Mouse (Mus musculus): ENCODE data around the gene Stc2. TPM values are rescaled to one million over a fixed set of nuclear protein-coding genes. Genes with fewer than 3 reads are reported as not detected.

Stc2 gene
- total RNA-seq (2015) = not detected in 2 replicates
- 0.04 and 0.07 TPM in 2 replicates for total RNA-seq (2017)

GRCm38 (mm10) chr11:31369648-31370286, at the start of gene Stc2:
Stc2 (minus strand) TSS chr11:31370074.
- ATAC-seq (ENCODE audit: poor library complexity, severe bottlenecking) = no peak

GRCm38 (mm10) chr11:31417071-31417470, 47.2 kb upstream of the Stc2 start:
- ATAC-seq (ENCODE audit: poor library complexity, severe bottlenecking) = no peak

GRCm38 (mm10) chr11:31412376-31412775, 42.5 kb upstream of the Stc2 start:
- ATAC-seq (ENCODE audit: poor library complexity, severe bottlenecking) = no peak

GRCm38 (mm10) chr11:31406736-31407135, 36.9 kb upstream of the Stc2 start:
- ATAC-seq (ENCODE audit: poor library complexity, severe bottlenecking) = no peak

GRCm38 (mm10) chr11:31403080-31403479, 33.2 kb upstream of the Stc2 start:
- no peak for ATAC-seq (ENCODE audit: poor library complexity, severe bottlenecking)

- no peak for ATAC-seq (ENCODE audit: poor library complexity, severe bottlenecking)
Measured at GRCm38 (mm10) chr11:31398604-31399003, 28.7 kb upstream of the Stc2 start.

- no peak for ATAC-seq (ENCODE audit: poor library complexity, severe bottlenecking)
Measured at GRCm38 (mm10) chr11:31396638-31397417, 27.0 kb upstream of the Stc2 start.

GRCm38 (mm10) chr11:31394026-31394425, 24.2 kb upstream of the Stc2 start:
- ATAC-seq (ENCODE audit: poor library complexity, severe bottlenecking) = no peak

GRCm38 (mm10) chr11:31392340-31392739, 22.5 kb upstream of the Stc2 start:
- ATAC-seq (ENCODE audit: poor library complexity, severe bottlenecking) = no peak

- no peak for ATAC-seq (ENCODE audit: poor library complexity, severe bottlenecking)
Measured at GRCm38 (mm10) chr11:31388890-31389289, 19.0 kb upstream of the Stc2 start.

GRCm38 (mm10) chr11:31387526-31387925, 17.7 kb upstream of the Stc2 start:
- no peak for ATAC-seq (ENCODE audit: poor library complexity, severe bottlenecking)

GRCm38 (mm10) chr11:31386571-31386970, 16.7 kb upstream of the Stc2 start:
- ATAC-seq (ENCODE audit: poor library complexity, severe bottlenecking) = no peak

GRCm38 (mm10) chr11:31383968-31384367, 14.1 kb upstream of the Stc2 start:
- no peak for ATAC-seq (ENCODE audit: poor library complexity, severe bottlenecking)

GRCm38 (mm10) chr11:31382145-31382544, 12.3 kb upstream of the Stc2 start:
- ATAC-seq (ENCODE audit: poor library complexity, severe bottlenecking) = no peak

GRCm38 (mm10) chr11:31373438-31373837, 3.6 kb upstream of the Stc2 start:
- peak; percentile 74 for ATAC-seq (ENCODE audit: poor library complexity, severe bottlenecking)

- ATAC-seq (ENCODE audit: poor library complexity, severe bottlenecking) = no peak
Measured at GRCm38 (mm10) chr11:31372206-31372605, 2.3 kb upstream of the Stc2 start.

GRCm38 (mm10) chr11:31371256-31371838, 1.5 kb upstream of the Stc2 start:
- no peak for ATAC-seq (ENCODE audit: poor library complexity, severe bottlenecking)

- ATAC-seq (ENCODE audit: poor library complexity, severe bottlenecking) = no peak
Measured at GRCm38 (mm10) chr11:31370436-31371230, 759 bp upstream of the Stc2 start.

- peak; percentile 44 for ATAC-seq (ENCODE audit: poor library complexity, severe bottlenecking)
Measured at GRCm38 (mm10) chr11:31368965-31369647, 768 bp downstream of the Stc2 start.

GRCm38 (mm10) chr11:31368252-31368964, 1.5 kb downstream of the Stc2 start:
- ATAC-seq (ENCODE audit: poor library complexity, severe bottlenecking) = no peak

Measured in megakaryocyte, adult 5-6 weeks (primary cell).